Mouse (Mus musculus) liver, embryonic 14.5 days (tissue): ENCODE measurements around the gene Chrna5. TPM values are rescaled to one million over a fixed set of nuclear protein-coding genes. Genes with fewer than 3 reads are reported as not detected.

Source experiments
- ATAC-seq: fragments of 200-750 bp; cut with Nextera tagmentation; 2 replicates; pipeline ENCODE4 v1.8.0; 2017; ENCODE audit warnings: moderate number of reproducible peaks, mild to moderate bottlenecking, moderate library complexity; ENCODE audit not compliant: insufficient read depth
- DNase-seq, 3 experiments: peaks; one replicate each; pipeline ENCODE4 v3.0.0-alpha.2; 2012 to 2013; ENCODE audit warnings: low read depth in 3 of 3, low spot score in 3 of 3
- H3K27ac ChIP-seq: fragments of 300-500 bp; sonication (generic); 2 replicates; pipeline ENCODE4 v1.5.1; 2014; ENCODE audit warnings: moderate library complexity, mild to moderate bottlenecking, control low read depth, inconsistent platforms
- H3K27me3 ChIP-seq: fragments of 300-500 bp; sonication (generic); 2 replicates; pipeline ENCODE4 v1.6.1; 2014; ENCODE audit warnings: mild to moderate bottlenecking, low read length, moderate library complexity; ENCODE audit not compliant: control insufficient read depth, insufficient read depth
- H3K36me3 ChIP-seq: fragments of 300-500 bp; sonication (generic); replicated peaks from 2 replicates; pipeline ENCODE4 v1.6.1; 2014; ENCODE audit warnings: low read depth; ENCODE audit not compliant: control insufficient read depth, insufficient read depth
- H3K4me1 ChIP-seq, 2 experiments: fragments of 200-500 bp in 1 of 2; fragments of 300-500 bp in 1 of 2; sonication (generic) in 1 of 2; replicated peaks; 2 replicates each; pipeline ENCODE4 v1.6.1; 2012 to 2014; ENCODE audit warnings: antibody characterized with exemption in 1 of 2, inconsistent platforms in 1 of 2, low read length in 1 of 2; ENCODE audit not compliant: control insufficient read depth in 2 of 2, insufficient read depth in 2 of 2
- H3K4me2 ChIP-seq: fragments of 300-500 bp; sonication (generic); 2 replicates; pipeline ENCODE4 v1.6.1; 2014; ENCODE audit warnings: low read depth, mild to moderate bottlenecking, control low read depth, moderate library complexity
- H3K4me3 ChIP-seq, 2 experiments: fragments of 200-500 bp in 1 of 2; fragments of 300-500 bp in 1 of 2; sonication (generic) in 1 of 2; 2 replicates each; pipeline ENCODE4 v1.5.1; 2012 to 2014; ENCODE audit warnings: low read depth in 2 of 2, low read length in 2 of 2, mild to moderate bottlenecking in 2 of 2, control low read depth in 1 of 2, inconsistent platforms in 1 of 2, moderate library complexity in 1 of 2; ENCODE audit not compliant: insufficient read depth in 1 of 2
- H3K9ac ChIP-seq: fragments of 300-500 bp; sonication (generic); replicated peaks from 2 replicates; pipeline ENCODE4 v1.6.1; 2014; ENCODE audit warnings: mild to moderate bottlenecking, control low read depth, moderate library complexity
- H3K9me3 ChIP-seq: fragments of 300-500 bp; sonication (generic); 2 replicates; pipeline ENCODE4 v1.6.1; 2016; ENCODE audit warnings: low read length, mixed read lengths; ENCODE audit not compliant: control insufficient read depth
- CTCF ChIP-seq: IDR thresholded peaks from 2 replicates; pipeline ENCODE4 v1.5.1; 2016; ENCODE audit warnings: antibody characterized with exemption, low read depth, control low read depth
- EP300 ChIP-seq: IDR thresholded peaks from 2 replicates; pipeline ENCODE4 v1.6.1; 2016; ENCODE audit warnings: antibody characterized with exemption, low read depth
- WGBS: fragments of 180-500 bp; shearing (Covaris S2); extraction: QIAGEN DNeasy Blood & Tissue Kit; methylation state at CpG from one replicate; pipeline ENCODE4 v1.1.7; 2014; ENCODE audit not compliant: insufficient replicate concordance; 5-methylcytosine and 5-hydroxymethylcytosine counted together
- polyA plus RNA-seq, 2 experiments: library from polyadenylated mRNA; depleted of rRNA in 1 of 2; stranded (reverse) in 1 of 2; unstranded in 1 of 2; fragments of >200 nt; fragmentation: Nextera tagmentation in 1 of 2; extraction: Ambion mirVana in 1 of 2; gene quantifications; 2 replicates each; pipeline versions ENCODE4 v1.2.1 to v1.2.3; 2012 to 2014

Chrna5 gene
- polyA plus RNA-seq, 2 experiments, result 0.02 to 0.05 TPM

DNA sequence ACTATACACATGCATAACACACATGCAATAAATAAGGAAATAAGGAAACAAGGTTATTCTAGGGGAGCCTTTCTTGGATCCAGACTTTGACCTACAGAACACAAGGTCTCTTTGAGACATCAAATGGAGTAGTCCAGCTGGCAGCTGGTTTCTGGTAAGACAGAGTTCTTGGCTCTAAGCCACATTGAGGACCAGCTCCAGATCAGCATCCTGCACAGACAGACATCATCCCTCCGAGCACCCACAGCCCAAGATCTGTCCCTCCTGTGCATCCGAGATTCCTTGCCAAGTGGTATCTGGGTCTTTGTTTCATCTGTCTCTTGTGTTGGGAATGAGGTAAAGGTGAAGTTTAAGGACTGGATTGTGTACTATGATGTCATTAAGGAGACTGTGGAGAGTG is 64.3 kb downstream of the Chrna5 start:
- H3K4me1 ChIP-seq, result no peaks in the 10 kb centered on the region
- H3K9ac ChIP-seq, result no peak overlapping the region
- no peak overlapping the region for H3K27ac ChIP-seq
- H3K36me3 ChIP-seq, result no peaks in the 10 kb centered on the region
- no peak overlapping the region for H3K4me2 ChIP-seq
- DNase-seq, result no peak
- no peak overlapping the region for H3K4me3 ChIP-seq
- ATAC-seq, result no peak
- no peaks in the 10 kb centered on the region; the same call in 1 of the 2 replicates for H3K27me3 ChIP-seq
- TF ChIP-seq CTCF (no peak), EP300 (no peak)
- no peaks in the 10 kb centered on the region for H3K9me3 ChIP-seq
- WGBS, result 55% methylated on average over 2 of the region's 2 CpGs

- WGBS, result 0% methylated on average over 3 of the region's 3 CpGs
- Histone ChIP-seq H3K36me3 (no peaks in the 10 kb centered on the region), H3K27ac (no peak overlapping the region), H3K27me3 (no peaks in the 10 kb centered on the region; the same call in 1 of the 2 replicates), H3K4me2 (no peak overlapping the region), H3K9me3 (no peaks in the 10 kb centered on the region), H3K9ac (no peak overlapping the region), H3K4me3 (no peak overlapping the region), H3K4me1 (no peaks in the 10 kb centered on the region)
- no peak for DNase-seq
- peak; percentile 17; the same call in 1 of the 2 replicates for TF ChIP-seq CTCF
- no peak for TF ChIP-seq EP300
- ATAC-seq, result no peak
These were observed 66.1 kb downstream of the Chrna5 start for GRCm38 (mm10) chr9:55046764-55047163.

DNA sequence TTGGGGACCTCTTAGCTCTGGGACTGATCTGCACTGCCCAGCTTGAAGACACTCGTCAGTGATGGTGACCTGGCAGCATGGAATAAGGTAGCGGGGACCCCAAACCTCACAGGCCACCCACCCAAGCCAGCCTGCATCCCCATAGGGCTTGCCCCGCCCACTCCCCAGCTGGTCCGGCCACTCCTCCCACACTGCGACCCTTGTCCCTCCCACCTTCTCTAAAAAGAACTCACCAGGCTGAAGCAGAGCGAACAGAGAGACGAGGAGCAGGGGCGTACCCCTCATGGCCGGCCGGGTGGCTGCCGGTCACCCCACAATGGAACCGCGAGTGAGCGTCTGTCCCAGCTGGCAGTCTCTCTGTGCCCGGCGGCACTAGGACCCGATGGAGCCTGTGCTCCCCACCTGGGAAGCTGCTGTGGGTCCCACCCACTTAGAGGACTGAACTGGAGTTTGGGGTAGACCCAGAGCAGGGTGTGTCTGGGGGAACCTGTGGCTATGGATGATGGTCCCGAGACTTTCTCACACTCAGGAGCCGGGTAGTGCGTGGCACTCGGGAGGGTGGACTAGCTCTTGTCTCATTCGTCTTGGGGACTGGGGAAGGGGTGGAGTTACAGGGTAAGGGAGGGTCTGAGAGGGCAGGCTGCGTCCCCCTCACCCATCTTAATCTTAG is 67.7 kb downstream of the Chrna5 start, which contains the start of gene Chrnb4:
Chrnb4 (minus strand) TSS at position 569 of the 670 bp plus-strand sequence.
- no peaks in the 10 kb centered on the region for H3K9me3 ChIP-seq
- WGBS, result 1% methylated on average over 23 of the region's 23 CpGs
- peak within 1 kb of the TSS; percentile 48 for H3K4me2 ChIP-seq
- H3K27me3 ChIP-seq, result no peaks in the 10 kb centered on the region; the same call in 1 of the 2 replicates
- no peaks in the 10 kb centered on the region for H3K36me3 ChIP-seq
- ATAC-seq, result no peak
- H3K4me3 ChIP-seq, result peak within 1 kb of the TSS; percentile 25 to 37
- no peak within 1 kb of the TSS for H3K27ac ChIP-seq
- no peak for TF ChIP-seq CTCF
- TF ChIP-seq EP300, result no peak
- no peak for DNase-seq
- H3K9ac ChIP-seq, result no peak within 1 kb of the TSS
- no peaks in the 10 kb centered on the region for H3K4me1 ChIP-seq

GRCm38 (mm10) chr9:55055386-55055930 is 74.8 kb downstream of the Chrna5 start:
- WGBS, result 50% methylated on average over 2 of the region's 2 CpGs
- no peaks in the 10 kb centered on the region for H3K36me3 ChIP-seq
- H3K9me3 ChIP-seq, result no peaks in the 10 kb centered on the region
- ATAC-seq (no peak), DNase-seq (no peak)
- H3K9ac ChIP-seq, result no peak overlapping the region
- no peak overlapping the region for H3K27ac ChIP-seq
- no peak overlapping the region for H3K4me3 ChIP-seq
- no peak overlapping the region for H3K4me2 ChIP-seq
- no peak for TF ChIP-seq EP300
- no peaks in the 10 kb centered on the region for H3K27me3 ChIP-seq
- H3K4me1 ChIP-seq, result no peaks in the 10 kb centered on the region

Other genes with a start within 250 kb of the Chrna5 start
- gene Wdr61, start 246.4 kb upstream of the Chrna5 start, polyA plus RNA-seq (2012; rRNA removed), result 34.8 and 50.6 TPM in 2 replicates
- 106 and 108 TPM in 2 replicates for gene Wdr61, start 246.4 kb upstream of the Chrna5 start, polyA plus RNA-seq (2014; fragmentation: Nextera tagmentation; extraction: Ambion mirVana)
- gene Crabp1, start 216.1 kb upstream of the Chrna5 start, polyA plus RNA-seq (2012; rRNA removed), result 0.78 and 0.99 TPM in 2 replicates
- gene Crabp1, start 216.1 kb upstream of the Chrna5 start, polyA plus RNA-seq (2014; fragmentation: Nextera tagmentation; extraction: Ambion mirVana), result 0.17 and 0.66 TPM in 2 replicates
- 6.3 and 8.9 TPM in 2 replicates for gene Ireb2, start 117.1 kb upstream of the Chrna5 start, polyA plus RNA-seq (2012; rRNA removed)
- 12.3 and 12.4 TPM in 2 replicates for gene Ireb2, start 117.1 kb upstream of the Chrna5 start, polyA plus RNA-seq (2014; fragmentation: Nextera tagmentation; extraction: Ambion mirVana)
- gene Hykk, start 63.6 kb upstream of the Chrna5 start, polyA plus RNA-seq (2012; rRNA removed), result 0.76 and 0.81 TPM in 2 replicates
- gene Hykk, start 63.6 kb upstream of the Chrna5 start, polyA plus RNA-seq (2014; fragmentation: Nextera tagmentation; extraction: Ambion mirVana), result 1.8 and 2.1 TPM in 2 replicates
- gene Psma4, start 30.1 kb upstream of the Chrna5 start, polyA plus RNA-seq (2012; rRNA removed), result 58.5 and 91.1 TPM in 2 replicates
- 170 and 171 TPM in 2 replicates for gene Psma4, start 30.1 kb upstream of the Chrna5 start, polyA plus RNA-seq (2014; fragmentation: Nextera tagmentation; extraction: Ambion mirVana)
- gene AY074887, start 29.9 kb upstream of the Chrna5 start, polyA plus RNA-seq (2012; rRNA removed), result 0.04 TPM in 1 of 2 replicates, not detected in the other
- gene AY074887, start 29.9 kb upstream of the Chrna5 start, polyA plus RNA-seq (2014; fragmentation: Nextera tagmentation; extraction: Ambion mirVana), result 0.27 and 0.69 TPM in 2 replicates
- gene Chrna3, start 45.7 kb downstream of the Chrna5 start, polyA plus RNA-seq (2012; rRNA removed), result 0.03 TPM in 1 of 2 replicates, not detected in the other
- not detected in 2 replicates for gene Chrna3, start 45.7 kb downstream of the Chrna5 start, polyA plus RNA-seq (2014; fragmentation: Nextera tagmentation; extraction: Ambion mirVana)
- 0.02 TPM in 1 of 2 replicates, not detected in the other for gene Chrnb4, start 67.9 kb downstream of the Chrna5 start, polyA plus RNA-seq (2012; rRNA removed)
- not detected in 2 replicates for gene Chrnb4, start 67.9 kb downstream of the Chrna5 start, polyA plus RNA-seq (2014; fragmentation: Nextera tagmentation; extraction: Ambion mirVana)
- gene Ube2q2, start 168.0 kb downstream of the Chrna5 start, polyA plus RNA-seq (2012; rRNA removed), result 3.6 and 5.3 TPM in 2 replicates
- 11.3 and 11.9 TPM in 2 replicates for gene Ube2q2, start 168.0 kb downstream of the Chrna5 start, polyA plus RNA-seq (2014; fragmentation: Nextera tagmentation; extraction: Ambion mirVana)
- 6.2 and 8.8 TPM in 2 replicates for gene Fbxo22, start 228.0 kb downstream of the Chrna5 start, polyA plus RNA-seq (2012; rRNA removed)
- gene Fbxo22, start 228.0 kb downstream of the Chrna5 start, polyA plus RNA-seq (2014; fragmentation: Nextera tagmentation; extraction: Ambion mirVana), result 15.7 and 16.9 TPM in 2 replicates